Mouse (Mus musculus): ENCODE measurements around the gene Capzb. TPM values are rescaled to one million over a fixed set of nuclear protein-coding genes. Genes with fewer than 3 reads are reported as not detected.
A peak's percentile ranks its signal among the peaks of the same experiment; 100 is the strongest.

Capzb gene
- polyA plus RNA-seq, 1 experiment from 2014 or later = 307 TPM

GRCm38 (mm10) chr4:139220978-139221377 lies 28.3 kb downstream of the Capzb start:
- Histone ChIP-seq H3K4me1 (ENCODE audit: control insufficient read depth, insufficient read depth, low read length) (peaks cover 23% of the 10 kb centered on the region), H3K9ac (ENCODE audit: low read length) (no peak overlapping the region), H3K27ac (replicated peaks; ENCODE audit: low read depth, low read length) (no peak overlapping the region), H3K4me3 (ENCODE audit: low read depth, low read length) (no peak overlapping the region), H3K4me2 (ENCODE audit: low read depth, severe bottlenecking) (no peak overlapping the region), H3K27me3 (ENCODE audit: control insufficient read depth, insufficient read depth, low read length) (no peaks in the 10 kb centered on the region), H3K36me3 (ENCODE audit: control insufficient read depth, insufficient read depth, low read length) (no peaks in the 10 kb centered on the region), H3K9me3 (ENCODE audit: control insufficient read depth, low read length) (no peaks in the 10 kb centered on the region)
- 93% methylated on average over 4 of the region's 4 CpGs for WGBS
- no peak for ATAC-seq (ENCODE audit: insufficient number of reproducible peaks, low FRiP score, low TSS enrichment, low read depth)
- no peak for DNase-seq (ENCODE audit: low spot score)

- no peak overlapping the region for H3K27ac ChIP-seq (replicated peaks; ENCODE audit: low read depth, low read length)
Measured at GRCm38 (mm10) chr4:139221837-139222236, 29.1 kb downstream of the Capzb start.

GRCm38 (mm10) chr4:139225115-139225514 lies 32.4 kb downstream of the Capzb start:
- no peak for ATAC-seq (ENCODE audit: insufficient number of reproducible peaks, low FRiP score, low TSS enrichment, low read depth)
- no peak overlapping the region for H3K27ac ChIP-seq (replicated peaks; ENCODE audit: low read depth, low read length)

More at GRCm38 (mm10) chr4:139221837-139222236, 29.1 kb downstream of the Capzb start:
- Histone ChIP-seq H3K27me3 (ENCODE audit: control insufficient read depth, insufficient read depth, low read length) (no peaks in the 10 kb centered on the region), H3K9ac (ENCODE audit: low read length) (no peak overlapping the region), H3K4me2 (ENCODE audit: low read depth, severe bottlenecking) (no peak overlapping the region), H3K4me3 (ENCODE audit: low read depth, low read length) (no peak overlapping the region), H3K4me1 (ENCODE audit: control insufficient read depth, insufficient read depth, low read length) (peaks cover 16% of the 10 kb centered on the region), H3K36me3 (ENCODE audit: control insufficient read depth, insufficient read depth, low read length) (no peaks in the 10 kb centered on the region; the same call in 1 of the 2 replicates), H3K9me3 (ENCODE audit: control insufficient read depth, low read length) (no peaks in the 10 kb centered on the region)
- DNase-seq (ENCODE audit: low spot score) (no peak), ATAC-seq (ENCODE audit: insufficient number of reproducible peaks, low FRiP score, low TSS enrichment, low read depth) (no peak)
- WGBS = 90% methylated on average over 4 of the region's 4 CpGs

GRCm38 (mm10) chr4:139225944-139226343 lies 33.2 kb downstream of the Capzb start:
- DNase-seq (ENCODE audit: low spot score) (no peak), ATAC-seq (ENCODE audit: insufficient number of reproducible peaks, low FRiP score, low TSS enrichment, low read depth) (no peak)
- WGBS = 87% methylated on average over 4 of the region's 4 CpGs
- H3K9me3 ChIP-seq (ENCODE audit: control insufficient read depth, low read length) = no peaks in the 10 kb centered on the region
- no peak overlapping the region for H3K4me3 ChIP-seq (ENCODE audit: low read depth, low read length)
- H3K36me3 ChIP-seq (ENCODE audit: control insufficient read depth, insufficient read depth, low read length) = no peaks in the 10 kb centered on the region; the same call in 1 of the 2 replicates
- peaks cover 17% of the 10 kb centered on the region for H3K4me1 ChIP-seq (ENCODE audit: control insufficient read depth, insufficient read depth, low read length)
- no peak overlapping the region for H3K27ac ChIP-seq (replicated peaks; ENCODE audit: low read depth, low read length)
- H3K27me3 ChIP-seq (ENCODE audit: control insufficient read depth, insufficient read depth, low read length) = no peaks in the 10 kb centered on the region
- H3K4me2 ChIP-seq (ENCODE audit: low read depth, severe bottlenecking) = no peak overlapping the region
- no peak overlapping the region for H3K9ac ChIP-seq (ENCODE audit: low read length)

More at GRCm38 (mm10) chr4:139225115-139225514, 32.4 kb downstream of the Capzb start:
- no peak overlapping the region for H3K9ac ChIP-seq (ENCODE audit: low read length)
- no peaks in the 10 kb centered on the region for H3K27me3 ChIP-seq (ENCODE audit: control insufficient read depth, insufficient read depth, low read length)
- DNase-seq (ENCODE audit: low spot score) = no peak
- no peak overlapping the region for H3K4me3 ChIP-seq (ENCODE audit: low read depth, low read length)
- no peaks in the 10 kb centered on the region; the same call in 1 of the 2 replicates for H3K36me3 ChIP-seq (ENCODE audit: control insufficient read depth, insufficient read depth, low read length)
- no peak overlapping the region for H3K4me2 ChIP-seq (ENCODE audit: low read depth, severe bottlenecking)
- no peaks in the 10 kb centered on the region for H3K9me3 ChIP-seq (ENCODE audit: control insufficient read depth, low read length)
- H3K4me1 ChIP-seq (ENCODE audit: control insufficient read depth, insufficient read depth, low read length) = peaks cover 9% of the 10 kb centered on the region
- WGBS = 85% methylated on average over 5 of the region's 5 CpGs

- Histone ChIP-seq H3K4me2 (ENCODE audit: low read depth, severe bottlenecking) (no peak overlapping the region), H3K4me3 (ENCODE audit: low read depth, low read length) (no peak overlapping the region), H3K4me1 (ENCODE audit: control insufficient read depth, insufficient read depth, low read length) (peaks cover 24% of the 10 kb centered on the region), H3K27ac (replicated peaks; ENCODE audit: low read depth, low read length) (no peak overlapping the region), H3K36me3 (ENCODE audit: control insufficient read depth, insufficient read depth, low read length) (no peaks in the 10 kb centered on the region; the same call in 1 of the 2 replicates), H3K9ac (ENCODE audit: low read length) (no peak overlapping the region), H3K27me3 (ENCODE audit: control insufficient read depth, insufficient read depth, low read length) (no peaks in the 10 kb centered on the region), H3K9me3 (ENCODE audit: control insufficient read depth, low read length) (no peaks in the 10 kb centered on the region)
- DNase-seq (ENCODE audit: low spot score) = no peak
- WGBS = 81% methylated on average over 13 of the region's 13 CpGs
- ATAC-seq (ENCODE audit: insufficient number of reproducible peaks, low FRiP score, low TSS enrichment, low read depth) = no peak
Measured at GRCm38 (mm10) chr4:139226504-139227216, 34.0 kb downstream of the Capzb start.

GRCm38 (mm10) chr4:139227923-139228322 lies 35.2 kb downstream of the Capzb start:
- no peak for DNase-seq (ENCODE audit: low spot score)
- no peak for ATAC-seq (ENCODE audit: insufficient number of reproducible peaks, low FRiP score, low TSS enrichment, low read depth)
- no peaks in the 10 kb centered on the region; the same call in 1 of the 2 replicates for H3K36me3 ChIP-seq (ENCODE audit: control insufficient read depth, insufficient read depth, low read length)
- H3K4me1 ChIP-seq (ENCODE audit: control insufficient read depth, insufficient read depth, low read length) = peaks cover 32% of the 10 kb centered on the region
- H3K4me2 ChIP-seq (ENCODE audit: low read depth, severe bottlenecking) = no peak overlapping the region
- WGBS = 76% methylated on average over 7 of the region's 7 CpGs
- no peak overlapping the region for H3K27ac ChIP-seq (replicated peaks; ENCODE audit: low read depth, low read length)
- H3K4me3 ChIP-seq (ENCODE audit: low read depth, low read length) = no peak overlapping the region
- no peaks in the 10 kb centered on the region for H3K27me3 ChIP-seq (ENCODE audit: control insufficient read depth, insufficient read depth, low read length)
- no peaks in the 10 kb centered on the region for H3K9me3 ChIP-seq (ENCODE audit: control insufficient read depth, low read length)
- no peak overlapping the region for H3K9ac ChIP-seq (ENCODE audit: low read length)

- peaks cover 32% of the 10 kb centered on the region for H3K4me1 ChIP-seq (ENCODE audit: control insufficient read depth, insufficient read depth, low read length)
- WGBS = 84% methylated on average over 5 of the region's 5 CpGs
- H3K27ac ChIP-seq (replicated peaks; ENCODE audit: low read depth, low read length) = no peak overlapping the region
- no peaks in the 10 kb centered on the region for H3K9me3 ChIP-seq (ENCODE audit: control insufficient read depth, low read length)
- DNase-seq (ENCODE audit: low spot score) (no peak), ATAC-seq (ENCODE audit: insufficient number of reproducible peaks, low FRiP score, low TSS enrichment, low read depth) (no peak)
- H3K4me2 ChIP-seq (ENCODE audit: low read depth, severe bottlenecking) = no peak overlapping the region
- no peak overlapping the region for H3K9ac ChIP-seq (ENCODE audit: low read length)
- no peak overlapping the region for H3K4me3 ChIP-seq (ENCODE audit: low read depth, low read length)
- no peaks in the 10 kb centered on the region; the same call in none of the 2 replicates for H3K36me3 ChIP-seq (ENCODE audit: control insufficient read depth, insufficient read depth, low read length)
- no peaks in the 10 kb centered on the region for H3K27me3 ChIP-seq (ENCODE audit: control insufficient read depth, insufficient read depth, low read length)
Measured at GRCm38 (mm10) chr4:139229271-139229670, 36.6 kb downstream of the Capzb start.

- peak overlapping the region; percentile 16; the same call in 1 of the 2 replicates for H3K27ac ChIP-seq (replicated peaks; ENCODE audit: low read depth, low read length)
- H3K27me3 ChIP-seq (ENCODE audit: control insufficient read depth, insufficient read depth, low read length) = no peaks in the 10 kb centered on the region
- no peak overlapping the region for H3K9ac ChIP-seq (ENCODE audit: low read length)
- ATAC-seq (ENCODE audit: insufficient number of reproducible peaks, low FRiP score, low TSS enrichment, low read depth) (no peak), DNase-seq (ENCODE audit: low spot score) (peak; percentile 40)
- no peaks in the 10 kb centered on the region for H3K9me3 ChIP-seq (ENCODE audit: control insufficient read depth, low read length)
- no peaks in the 10 kb centered on the region; the same call in none of the 2 replicates for H3K36me3 ChIP-seq (ENCODE audit: control insufficient read depth, insufficient read depth, low read length)
- 20% methylated on average over 11 of the region's 11 CpGs for WGBS
- H3K4me3 ChIP-seq (ENCODE audit: low read depth, low read length) = no peak overlapping the region
- H3K4me2 ChIP-seq (ENCODE audit: low read depth, severe bottlenecking) = no peak overlapping the region
- H3K4me1 ChIP-seq (ENCODE audit: control insufficient read depth, insufficient read depth, low read length) = peaks cover 35% of the 10 kb centered on the region
Measured at GRCm38 (mm10) chr4:139230376-139231120, 37.8 kb downstream of the Capzb start.

Data from limb, embryonic 11.5 days (tissue).